Mouse (Mus musculus) liver, postnatal 0 days (tissue): ENCODE measurements around the gene Pycard. TPM values are rescaled to one million over a fixed set of nuclear protein-coding genes. Genes with fewer than 3 reads are reported as not detected.

ENCODE experiments used
- ATAC-seq: fragments of 200-750 bp; cut with Nextera tagmentation; 2 replicates; pipeline ENCODE4 v1.8.0; 2017; ENCODE audit warnings: mild to moderate bottlenecking, moderate library complexity
- DNase-seq: peaks from one replicate; pipeline ENCODE4 v3.0.0-alpha.2; 2016
- H3K27ac ChIP-seq: fragments of 300-500 bp; sonication (generic); 2 replicates; pipeline ENCODE4 v1.5.1; 2014; ENCODE audit warnings: antibody characterized with exemption, moderate library complexity, mild to moderate bottlenecking, low read depth
- H3K27me3 ChIP-seq: fragments of 300-500 bp; sonication (generic); 2 replicates; pipeline ENCODE4 v1.6.1; 2014; ENCODE audit warnings: low read length, control low read depth, mixed read lengths; ENCODE audit not compliant: insufficient read depth
- H3K36me3 ChIP-seq: fragments of 300-500 bp; sonication (generic); replicated peaks from 2 replicates; pipeline ENCODE4 v1.6.1; 2014; ENCODE audit warnings: mild to moderate bottlenecking, control low read depth, low read length, moderate library complexity, mixed read lengths; ENCODE audit not compliant: insufficient read depth
- H3K4me1 ChIP-seq: fragments of 300-500 bp; sonication (generic); 2 replicates; pipeline ENCODE4 v1.6.1; 2014; ENCODE audit warnings: antibody characterized with exemption, mild to moderate bottlenecking, control low read depth; ENCODE audit not compliant: insufficient read depth
- H3K4me2 ChIP-seq: fragments of 300-500 bp; sonication (generic); 2 replicates; pipeline ENCODE4 v1.6.1; 2014; ENCODE audit warnings: low read depth, mild to moderate bottlenecking, low read length, moderate library complexity, mixed read lengths
- H3K4me3 ChIP-seq: fragments of 300-500 bp; sonication (generic); 2 replicates; pipeline ENCODE4 v1.5.1; 2014; ENCODE audit warnings: low read depth, low read length
- H3K9ac ChIP-seq: fragments of 300-500 bp; sonication (generic); replicated peaks from 2 replicates; pipeline ENCODE4 v1.6.1; 2014; ENCODE audit warnings: mild to moderate bottlenecking, moderate library complexity
- H3K9me3 ChIP-seq: fragments of 300-500 bp; sonication (generic); 2 replicates; pipeline ENCODE4 v1.6.1; 2016; ENCODE audit warnings: mild to moderate bottlenecking, control low read depth, low read length, mixed read lengths
- CTCF ChIP-seq: sonication (generic); IDR thresholded peaks from 2 replicates; pipeline ENCODE4 v1.5.1; 2016; ENCODE audit warnings: antibody characterized with exemption, low read depth
- EP300 ChIP-seq: IDR thresholded peaks from 2 replicates; pipeline ENCODE4 v1.6.1; 2016; ENCODE audit warnings: antibody characterized with exemption, low read depth, mild to moderate bottlenecking
- WGBS: fragments of 180-500 bp; shearing (Covaris S2); extraction: QIAGEN DNeasy Blood & Tissue Kit; methylation state at CpG from one replicate; pipeline ENCODE4 v1.1.7; 2014; ENCODE audit not compliant: insufficient replicate concordance; 5-methylcytosine and 5-hydroxymethylcytosine counted together
- polyA plus RNA-seq: library from polyadenylated mRNA; unstranded; fragments of >200 nt; fragmentation: Nextera tagmentation; extraction: Ambion mirVana; gene quantifications from 2 replicates; pipeline ENCODE4 v1.2.1, GENCODE M21; 2015

Gene Pycard
- polyA plus RNA-seq, 1 experiment from 2014 or later: 25.8 TPM

DNA sequence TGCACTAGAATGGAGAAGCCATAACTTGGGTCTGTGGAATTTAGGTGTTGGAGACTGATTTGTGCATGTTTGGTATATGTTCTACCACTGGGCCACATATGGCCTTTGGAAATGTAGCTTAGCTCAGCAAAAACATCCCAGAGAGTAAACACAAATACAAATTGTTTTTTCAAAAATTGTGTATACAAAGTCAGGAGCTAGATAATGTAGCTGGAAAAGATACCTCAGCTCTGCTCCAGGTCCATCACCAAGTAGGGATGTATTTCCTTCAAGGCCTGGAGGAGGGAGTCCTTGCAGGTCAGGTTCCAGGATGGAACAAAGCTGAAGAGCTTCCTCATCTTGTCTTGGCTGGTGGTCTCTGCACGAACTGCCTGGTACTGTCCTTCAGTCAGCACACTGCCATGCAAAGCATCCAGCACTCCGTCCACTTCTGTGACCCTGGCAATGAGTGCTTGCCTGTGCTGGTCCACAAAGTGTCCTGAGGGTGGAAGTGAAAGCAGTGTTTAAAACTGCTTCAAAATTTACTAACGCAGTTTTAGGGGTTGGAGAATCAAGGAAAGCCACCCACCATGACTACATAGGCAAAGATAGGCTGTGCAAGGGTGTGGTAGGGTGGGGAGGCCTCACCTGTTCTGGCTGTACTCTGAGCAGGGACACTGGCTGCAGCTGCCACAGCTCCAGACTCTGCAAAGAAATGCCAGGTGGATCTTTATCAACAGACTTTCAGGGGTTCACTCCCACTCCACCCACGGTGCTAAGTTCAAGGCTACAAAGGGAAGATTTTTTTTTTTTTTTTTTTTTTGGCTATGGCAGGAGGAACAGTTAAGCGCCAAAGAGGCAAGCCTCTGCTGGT, 953 bp downstream of the Pycard start:
- peaks cover 30% of the 10 kb centered on the region for H3K4me1 ChIP-seq
- TF ChIP-seq EP300 (no peak), CTCF (no peak)
- DNase-seq (no peak), ATAC-seq (peak; percentile 23)
- H3K4me2 ChIP-seq: peak overlapping the region; percentile 72
- no peaks in the 10 kb centered on the region for H3K27me3 ChIP-seq
- H3K9me3 ChIP-seq: no peaks in the 10 kb centered on the region
- peaks cover 31% of the 10 kb centered on the region for H3K36me3 ChIP-seq
- H3K9ac ChIP-seq: peak overlapping the region; percentile 63
- 20% methylated on average over 5 of the region's 5 CpGs for WGBS
- peak overlapping the region; percentile 46 for H3K27ac ChIP-seq
- peak overlapping the region; percentile 51 for H3K4me3 ChIP-seq

DNA sequence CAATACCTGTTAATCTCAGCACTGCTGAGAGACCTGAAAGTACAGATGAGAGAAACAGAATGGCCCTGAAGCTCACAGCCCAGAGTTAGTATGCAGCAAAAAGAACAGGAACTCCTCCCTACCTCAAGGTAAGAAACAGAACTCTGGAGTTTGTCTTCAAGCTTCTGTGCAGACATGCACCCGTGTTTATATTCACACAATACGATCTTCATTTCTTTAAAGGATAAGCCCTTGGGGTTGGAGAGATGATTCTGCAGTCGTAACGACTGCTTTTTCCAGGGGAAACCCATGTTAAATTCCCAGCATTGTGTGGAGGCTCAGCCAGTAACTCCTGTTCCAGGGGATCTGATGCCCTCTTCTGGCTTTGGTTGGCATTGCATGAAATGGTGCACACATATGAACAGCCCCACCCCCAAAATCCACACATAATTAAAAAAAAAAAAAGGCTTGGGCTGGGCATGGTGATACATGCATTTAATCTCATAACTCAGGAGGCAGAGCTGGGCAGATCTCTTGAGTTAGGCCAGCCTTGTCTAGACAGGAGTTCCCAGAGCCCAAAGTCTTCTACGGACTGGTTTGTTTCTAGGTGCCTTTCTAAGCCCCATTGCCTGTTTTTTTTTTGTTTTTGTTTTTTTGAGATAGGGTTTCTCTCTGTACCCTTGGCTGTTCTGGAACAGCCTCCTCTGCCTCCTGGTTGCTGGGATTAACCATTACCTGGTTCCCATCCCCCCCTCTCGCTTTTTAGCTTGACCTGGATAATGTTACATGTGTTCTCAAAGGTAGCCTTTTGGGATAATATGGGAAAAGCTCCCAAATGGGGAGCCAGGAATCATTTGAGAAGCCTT, 1.8 kb downstream of the Pycard start:
- peaks cover 36% of the 10 kb centered on the region for H3K36me3 ChIP-seq
- DNase-seq: peak; percentile 80
- H3K27me3 ChIP-seq: no peaks in the 10 kb centered on the region
- 42% methylated on average over 6 of the region's 6 CpGs for WGBS
- no peak for TF ChIP-seq EP300
- peak; percentile 74 for TF ChIP-seq CTCF
- peak overlapping the region; percentile 72 for H3K4me2 ChIP-seq
- peaks cover 30% of the 10 kb centered on the region for H3K4me1 ChIP-seq
- H3K9ac ChIP-seq: no peak overlapping the region
- H3K9me3 ChIP-seq: no peaks in the 10 kb centered on the region
- peak overlapping the region; percentile 22; the same call in 1 of the 2 replicates for H3K27ac ChIP-seq
- H3K4me3 ChIP-seq: peak overlapping the region; percentile 51; the same call in 1 of the 2 replicates
- peak; percentile 61 for ATAC-seq

DNA sequence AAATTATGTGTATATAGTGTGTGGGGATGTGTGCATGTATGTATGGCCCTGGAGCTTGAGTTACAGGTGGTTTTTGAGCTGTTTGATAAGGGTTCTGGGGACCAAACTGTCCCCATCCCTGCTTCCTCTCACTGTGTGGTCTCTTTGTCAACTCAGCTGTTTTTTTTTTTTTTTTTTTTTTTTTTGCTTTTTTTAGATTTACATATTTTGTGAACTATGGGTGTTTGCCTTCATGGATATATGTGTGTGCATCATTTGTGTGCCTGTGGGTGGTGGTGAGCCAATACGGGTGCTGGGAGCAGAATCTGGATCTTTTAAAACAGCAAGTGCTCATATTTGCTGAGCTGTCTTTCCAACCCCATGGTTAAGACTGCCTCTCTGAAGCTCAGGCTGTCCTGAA, 4.8 kb downstream of the Pycard start:
- no peaks in the 10 kb centered on the region for H3K27me3 ChIP-seq
- no peak overlapping the region for H3K27ac ChIP-seq
- 78% methylated on average over 1 of the region's 1 CpGs for WGBS
- no peaks in the 10 kb centered on the region for H3K9me3 ChIP-seq
- H3K9ac ChIP-seq: no peak overlapping the region
- H3K4me2 ChIP-seq: no peak overlapping the region
- H3K4me1 ChIP-seq: peaks cover 30% of the 10 kb centered on the region
- TF ChIP-seq EP300 (no peak), CTCF (no peak)
- no peak for ATAC-seq
- no peak for DNase-seq
- H3K4me3 ChIP-seq: no peak overlapping the region
- peaks cover 64% of the 10 kb centered on the region for H3K36me3 ChIP-seq

DNA sequence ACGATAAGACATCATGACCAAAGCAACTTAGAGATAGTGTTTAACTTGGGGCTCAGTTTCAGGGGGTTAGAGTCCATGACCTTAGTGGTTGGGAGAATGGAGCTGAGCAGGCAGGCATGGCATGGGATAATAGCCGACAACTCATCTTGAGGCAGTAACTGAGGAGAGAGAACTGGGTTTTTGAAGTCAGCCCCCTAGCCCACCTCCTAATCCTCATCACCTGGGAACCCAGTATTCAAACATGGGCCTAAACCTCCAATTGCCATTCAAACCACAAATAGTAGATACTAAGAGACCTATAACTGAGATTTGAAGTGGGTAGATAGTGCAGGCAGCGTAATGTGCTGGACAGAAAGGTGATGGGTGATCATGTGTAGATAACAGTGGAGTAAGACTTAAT, 13.1 kb downstream of the Pycard start:
- 87% methylated on average over 3 of the region's 3 CpGs for WGBS

DNA sequence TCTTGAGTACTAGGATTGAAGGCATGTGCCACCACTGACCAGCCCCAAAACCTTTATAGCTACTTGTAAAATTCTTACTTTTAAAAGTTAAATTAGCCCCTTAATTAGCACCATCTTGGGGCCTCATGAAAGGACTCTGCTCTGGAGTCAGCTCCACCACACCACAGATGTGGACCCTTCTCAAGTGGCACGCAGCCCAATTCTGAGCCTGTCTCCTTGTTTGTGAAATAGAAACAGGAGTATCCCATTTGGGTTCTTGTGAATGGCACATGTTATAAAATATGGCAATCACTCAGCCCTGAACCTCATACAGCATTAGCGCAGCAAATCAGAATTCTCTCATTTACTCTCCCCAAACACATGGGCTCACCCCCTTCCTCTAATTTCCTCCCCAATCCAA, 14.8 kb downstream of the Pycard start:
- peaks cover 93% of the 10 kb centered on the region for H3K36me3 ChIP-seq
- H3K4me2 ChIP-seq: no peak overlapping the region
- H3K27ac ChIP-seq: no peak overlapping the region
- TF ChIP-seq CTCF (no peak), EP300 (no peak)
- H3K4me1 ChIP-seq: no peaks in the 10 kb centered on the region
- no peaks in the 10 kb centered on the region for H3K9me3 ChIP-seq
- ATAC-seq: no peak
- no peak overlapping the region for H3K4me3 ChIP-seq
- WGBS: 98% methylated on average over 2 of the region's 2 CpGs
- no peak for DNase-seq
- H3K27me3 ChIP-seq: no peaks in the 10 kb centered on the region
- no peak overlapping the region for H3K9ac ChIP-seq

More for the DNA sequence above, 13.1 kb downstream of the Pycard start:
- H3K36me3 ChIP-seq: peaks cover 93% of the 10 kb centered on the region
- no peaks in the 10 kb centered on the region for H3K27me3 ChIP-seq
- no peaks in the 10 kb centered on the region for H3K9me3 ChIP-seq
- H3K4me1 ChIP-seq: no peaks in the 10 kb centered on the region
- ATAC-seq: no peak
- H3K9ac ChIP-seq: no peak overlapping the region
- H3K27ac ChIP-seq: no peak overlapping the region
- TF ChIP-seq CTCF (no peak), EP300 (no peak)
- no peak overlapping the region for H3K4me3 ChIP-seq
- DNase-seq: no peak
- no peak overlapping the region for H3K4me2 ChIP-seq

DNA sequence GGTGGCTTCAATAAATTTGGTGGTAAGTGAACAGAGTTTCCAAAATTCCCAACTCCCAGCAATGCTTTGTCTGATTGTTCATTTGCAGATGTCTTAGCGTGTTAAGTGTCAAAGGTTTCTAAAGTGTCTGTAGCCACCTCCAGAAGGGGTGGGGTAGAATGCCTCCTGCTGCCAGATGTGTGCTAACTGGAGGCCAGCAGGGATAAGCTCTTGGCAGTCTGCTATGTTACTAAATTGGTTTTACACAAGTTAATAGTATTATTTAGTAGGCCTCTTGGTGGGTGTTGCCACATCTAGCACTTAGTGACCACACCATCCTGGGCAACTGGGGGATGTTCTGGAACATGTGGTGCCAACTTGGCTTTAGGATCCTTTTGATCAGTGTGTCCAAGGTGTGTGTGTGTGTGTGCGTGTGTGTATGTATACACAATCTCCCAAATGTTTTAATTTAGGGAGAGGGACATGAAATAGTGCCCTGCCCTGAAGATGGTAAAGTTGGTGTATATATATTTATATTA, 19.2 kb downstream of the Pycard start:
- no peak for TF ChIP-seq EP300
- TF ChIP-seq CTCF: no peak
- no peak for ATAC-seq
- H3K4me3 ChIP-seq: no peak overlapping the region
- no peaks in the 10 kb centered on the region for H3K9me3 ChIP-seq
- peaks cover 94% of the 10 kb centered on the region for H3K36me3 ChIP-seq
- H3K4me1 ChIP-seq: peaks cover 9% of the 10 kb centered on the region
- no peak overlapping the region for H3K9ac ChIP-seq
- no peak overlapping the region for H3K27ac ChIP-seq
- no peak overlapping the region for H3K4me2 ChIP-seq
- WGBS: 84% methylated on average over 2 of the region's 2 CpGs
- H3K27me3 ChIP-seq: no peaks in the 10 kb centered on the region
- no peak for DNase-seq
